Mouse (Mus musculus) bone marrow, adult 2 months (tissue): ENCODE measurements around the gene Abca7.
A peak's percentile ranks its signal among the peaks of the same experiment; 100 is the strongest.

ENCODE experiments used
- CTCF ChIP-seq: fragments of 200-500 bp; IDR thresholded peaks from 2 replicates; pipeline ENCODE4 v1.5.1; 2011; ENCODE audit warnings: low read length, control low read depth; ENCODE audit not compliant: control insufficient read depth, insufficient read depth
- POLR2A ChIP-seq: fragments of 200-500 bp; IDR thresholded peaks from 2 replicates; pipeline ENCODE4 v1.6.1; 2011; ENCODE audit warnings: low read depth, mild to moderate bottlenecking, control low read depth, low read length, borderline replicate concordance; ENCODE audit not compliant: control insufficient read depth

DNA sequence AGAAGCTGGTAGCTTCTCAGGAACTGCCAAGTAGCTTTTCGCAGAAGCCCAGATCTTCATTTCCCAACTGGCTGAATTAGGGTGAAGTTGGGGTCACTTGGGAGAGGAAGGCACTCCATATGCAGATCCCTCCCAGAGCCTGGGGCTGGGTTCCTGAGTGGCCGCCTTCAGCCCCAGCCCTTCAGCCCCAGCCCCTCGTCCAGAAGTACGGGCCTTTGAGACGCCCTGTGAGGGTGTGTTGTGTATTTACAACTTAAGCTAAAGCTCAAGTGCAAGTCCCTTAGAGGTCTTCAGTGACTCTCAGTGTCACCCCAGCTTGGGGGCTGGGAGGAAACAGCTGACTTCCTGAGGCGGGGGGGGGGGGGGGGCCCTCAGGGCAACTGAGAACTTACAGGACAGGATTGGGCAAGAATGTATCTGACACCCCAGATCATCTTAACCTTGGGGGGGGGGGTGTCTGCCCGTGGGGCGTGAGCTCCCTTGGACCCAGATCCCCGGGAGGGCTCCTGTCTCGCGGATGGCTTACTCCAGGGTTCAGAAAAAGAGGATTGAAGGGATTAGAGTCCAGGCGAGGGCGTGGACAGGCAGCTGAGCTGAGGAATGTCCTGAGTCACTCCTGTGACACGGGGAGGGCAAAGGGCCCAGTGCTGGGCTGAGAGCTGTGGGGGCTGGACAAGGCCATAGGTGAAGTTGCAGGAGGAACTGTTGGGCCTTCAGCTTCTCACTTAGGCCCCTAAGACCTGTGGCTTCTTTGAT, 55.5 kb downstream of the Abca7 start:
- TF ChIP-seq CTCF: no peak
- TF ChIP-seq POLR2A: peak; percentile 39; the same call in 1 of the 2 replicates
